Mouse (Mus musculus): ENCODE measurements around the gene Ggps1. TPM values are rescaled to one million over a fixed set of nuclear protein-coding genes. Genes with fewer than 3 reads are reported as not detected.
"Not testable (repeated sequence)": the region's sequence is repeated elsewhere in the genome, so short reads cannot be mapped to it uniquely, and the experiment has no call there.

Ggps1 gene
- polyA plus RNA-seq, 1 experiment from 2014 or later, result 79.2 TPM

DNA sequence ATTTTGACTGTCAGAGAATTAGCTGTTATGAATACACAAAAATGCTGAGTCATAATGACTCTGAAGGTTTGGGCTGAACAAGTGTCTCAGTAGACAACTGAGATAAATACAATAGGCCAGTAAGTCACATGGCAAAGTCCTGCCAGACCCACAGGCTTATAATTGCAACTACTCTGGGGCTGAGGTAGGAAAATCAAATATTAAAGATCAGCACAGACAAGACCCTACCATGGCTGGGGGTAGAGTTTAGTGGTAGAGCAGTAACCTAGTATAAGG lies 29.3 kb downstream of the Ggps1 start:
- Histone ChIP-seq H3K4me1 (replicated peaks) (peaks cover 13% of the 10 kb centered on the region), H3K36me3 (peaks cover 2% of the 10 kb centered on the region; the same call in 1 of the 2 replicates)
- no peak for ATAC-seq (ENCODE audit: low FRiP score)

DNA sequence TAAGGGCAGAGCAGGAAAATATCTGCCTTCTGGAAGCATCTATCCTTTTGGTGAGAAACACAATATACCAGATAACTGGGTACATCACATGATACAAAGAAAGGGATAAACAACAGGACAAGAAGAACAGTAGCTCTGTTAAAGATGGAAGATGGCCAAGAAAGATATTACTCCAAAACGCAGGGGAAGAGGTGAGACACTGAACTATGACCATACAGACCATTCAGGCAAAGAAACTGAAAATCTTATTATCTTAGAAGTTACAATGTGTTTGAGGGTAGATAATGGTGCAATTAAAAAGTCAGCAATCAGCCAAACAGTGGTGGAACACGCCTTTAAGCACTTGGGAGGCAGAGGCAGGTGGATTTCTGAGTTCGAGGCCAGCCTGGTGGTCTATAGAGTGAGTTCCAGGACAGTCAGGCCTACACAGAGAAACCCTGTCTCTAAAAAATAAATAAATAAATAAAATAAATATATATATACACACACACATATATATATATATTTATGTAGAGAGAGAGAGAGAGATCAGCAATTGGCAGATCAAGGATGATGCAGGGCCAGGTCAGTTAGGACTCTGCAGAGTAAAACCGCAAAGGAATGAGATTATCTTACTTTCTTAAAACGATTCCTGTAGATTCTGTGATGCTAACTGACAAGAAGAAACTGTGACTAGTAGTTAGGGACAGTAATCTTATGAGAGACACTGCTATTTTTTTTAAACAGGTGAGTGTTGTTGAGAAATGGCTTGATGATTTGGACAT lies 29.8 kb downstream of the Ggps1 start:
- Histone ChIP-seq H3K27ac (no peak overlapping the region), H3K4me2 (no peak overlapping the region), H3K36me3 (peaks cover 4% of the 10 kb centered on the region; the same call in 1 of the 2 replicates), H3K27me3 (no peaks in the 10 kb centered on the region), H3K4me1 (replicated peaks) (peaks cover 10% of the 10 kb centered on the region), H3K9ac (no peak overlapping the region), H3K9me3 (no peaks in the 10 kb centered on the region), H3K4me3 (no peak overlapping the region)
- WGBS, result 94% methylated on average over 5 of the region's 5 CpGs
- no peak for ATAC-seq (ENCODE audit: low FRiP score)

More for the DNA sequence above, 29.3 kb downstream of the Ggps1 start:
- H3K27me3 ChIP-seq, result no peaks in the 10 kb centered on the region
- H3K27ac ChIP-seq, result no peak overlapping the region
- no peak overlapping the region for H3K9ac ChIP-seq
- no peak overlapping the region for H3K4me2 ChIP-seq
- H3K4me3 ChIP-seq, result no peak overlapping the region
- H3K9me3 ChIP-seq, result no peaks in the 10 kb centered on the region

DNA sequence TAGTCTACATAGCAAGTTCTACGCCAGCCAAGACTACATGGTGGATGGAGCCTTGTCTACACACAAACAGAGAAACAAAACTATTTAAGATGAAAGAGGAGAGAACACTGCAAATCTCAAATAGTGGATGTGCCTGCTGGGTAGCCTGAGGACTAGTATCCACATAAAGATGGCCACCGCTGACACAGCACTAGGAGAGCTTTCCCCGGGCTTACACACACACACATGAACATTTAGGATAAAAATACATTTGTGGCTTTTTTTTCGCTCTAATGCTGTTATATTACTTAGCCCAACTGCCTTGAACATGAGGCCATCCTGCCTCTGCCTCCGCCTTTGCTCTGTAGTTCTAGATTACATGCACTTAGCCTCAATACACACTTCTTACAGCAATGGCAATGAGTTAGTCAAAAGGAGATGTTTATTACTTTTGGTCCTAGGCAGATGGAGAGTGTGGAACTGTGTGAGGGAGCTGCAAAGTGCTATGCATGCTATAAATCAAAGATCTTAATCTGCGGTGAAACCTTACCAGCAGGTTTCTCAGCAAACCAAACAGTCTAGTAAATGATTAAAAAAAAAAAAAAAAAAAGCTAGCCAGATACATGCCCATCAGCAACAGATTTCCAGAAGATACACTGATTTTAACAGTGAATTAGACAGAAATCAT lies 37.0 kb downstream of the Ggps1 start:
- no peaks in the 10 kb centered on the region for H3K4me1 ChIP-seq (replicated peaks)
- H3K36me3 ChIP-seq, result peaks cover 34% of the 10 kb centered on the region
- no peaks in the 10 kb centered on the region for H3K9me3 ChIP-seq
- H3K27ac ChIP-seq, result no peak overlapping the region
- 95% methylated on average over 6 of the region's 6 CpGs for WGBS
- H3K4me2 ChIP-seq, result no peak overlapping the region
- H3K27me3 ChIP-seq, result no peaks in the 10 kb centered on the region
- no peak overlapping the region for H3K4me3 ChIP-seq
- ATAC-seq (ENCODE audit: low FRiP score), result no peak
- no peak overlapping the region for H3K9ac ChIP-seq

DNA sequence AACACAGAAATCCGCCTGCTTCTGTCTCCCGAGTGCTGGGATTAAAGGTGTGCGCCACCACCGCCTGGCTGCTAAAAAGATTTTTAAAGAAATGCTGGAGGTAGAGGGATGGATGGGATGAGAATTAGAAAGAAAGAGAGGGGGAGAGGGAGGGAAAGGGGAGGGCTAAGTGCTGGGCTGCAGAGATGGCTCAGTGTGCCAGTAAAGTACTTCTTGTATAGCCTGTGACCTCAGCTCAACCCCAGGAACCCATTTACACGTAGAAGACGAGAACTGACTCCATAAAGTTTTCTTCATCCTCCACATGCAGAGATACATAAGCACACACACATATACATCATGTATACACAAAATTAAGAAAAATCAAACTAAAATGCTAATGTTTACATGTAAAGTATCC lies 37.7 kb downstream of the Ggps1 start:
- no peak for ATAC-seq (ENCODE audit: low FRiP score)
- Histone ChIP-seq H3K27ac (no peak overlapping the region), H3K4me1 (replicated peaks) (no peaks in the 10 kb centered on the region), H3K4me2 (no peak overlapping the region), H3K4me3 (no peak overlapping the region), H3K9ac (no peak overlapping the region), H3K36me3 (peaks cover 34% of the 10 kb centered on the region), H3K9me3 (no peaks in the 10 kb centered on the region), H3K27me3 (no peaks in the 10 kb centered on the region)
- WGBS, result 90% methylated on average over 6 of the region's 6 CpGs

DNA sequence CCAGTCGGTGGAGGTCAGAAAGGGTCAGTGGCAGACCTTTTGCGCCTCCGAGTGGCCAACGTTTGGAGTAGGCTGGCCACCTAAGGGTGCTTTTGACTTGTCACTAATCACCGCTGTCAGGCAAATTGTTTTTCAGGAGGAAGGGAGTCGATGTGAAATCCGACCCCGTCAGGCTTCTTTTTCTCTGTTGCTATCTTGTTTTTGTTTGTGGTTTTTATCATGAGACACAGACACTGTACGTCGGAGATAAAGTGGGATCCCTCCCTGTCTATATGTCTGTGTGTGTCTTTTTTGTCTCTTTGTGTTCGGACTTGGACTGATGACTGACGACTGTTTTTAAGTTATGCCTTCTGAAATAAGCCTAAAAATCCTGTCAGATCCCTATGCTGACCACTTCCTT lies 41.9 kb downstream of the Ggps1 start:
- H3K4me2 ChIP-seq; H3K9ac ChIP-seq; ATAC-seq (ENCODE audit: low FRiP score); H3K4me1 ChIP-seq (replicated peaks); H3K27ac ChIP-seq; H3K4me3 ChIP-seq; H3K27me3 ChIP-seq; H3K9me3 ChIP-seq: not testable (repeated sequence)
- 78% methylated on average over 12 of the region's 12 CpGs for WGBS
- H3K36me3 ChIP-seq, result peaks cover 43% of the 10 kb centered on the region

DNA sequence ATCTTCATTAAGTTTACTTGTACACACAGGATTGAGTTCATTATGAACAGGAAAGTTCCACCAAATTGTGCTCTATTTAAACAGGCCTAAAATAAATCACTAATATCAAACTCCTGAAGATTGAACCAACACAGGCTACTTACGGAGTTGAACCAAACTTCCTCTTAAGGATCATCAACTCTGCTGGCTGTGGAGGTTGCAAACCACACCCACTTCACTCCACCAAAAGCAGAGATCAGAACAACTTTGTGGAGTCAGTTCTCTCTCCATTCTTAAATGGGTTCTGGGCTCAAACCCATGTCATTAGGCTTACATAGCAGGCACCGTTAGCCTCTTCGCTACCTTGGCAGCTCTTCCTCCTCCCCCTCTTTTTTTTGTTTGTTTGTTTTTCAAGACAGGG lies 44.4 kb downstream of the Ggps1 start:
- peaks cover 52% of the 10 kb centered on the region for H3K36me3 ChIP-seq
- no peaks in the 10 kb centered on the region for H3K4me1 ChIP-seq (replicated peaks)
- no peaks in the 10 kb centered on the region for H3K9me3 ChIP-seq
- no peak overlapping the region for H3K4me2 ChIP-seq
- H3K4me3 ChIP-seq, result no peak overlapping the region
- H3K27me3 ChIP-seq, result no peaks in the 10 kb centered on the region
- H3K27ac ChIP-seq, result no peak overlapping the region
- 96% methylated on average over 3 of the region's 3 CpGs for WGBS
- no peak overlapping the region for H3K9ac ChIP-seq
- ATAC-seq (ENCODE audit: low FRiP score), result no peak

DNA sequence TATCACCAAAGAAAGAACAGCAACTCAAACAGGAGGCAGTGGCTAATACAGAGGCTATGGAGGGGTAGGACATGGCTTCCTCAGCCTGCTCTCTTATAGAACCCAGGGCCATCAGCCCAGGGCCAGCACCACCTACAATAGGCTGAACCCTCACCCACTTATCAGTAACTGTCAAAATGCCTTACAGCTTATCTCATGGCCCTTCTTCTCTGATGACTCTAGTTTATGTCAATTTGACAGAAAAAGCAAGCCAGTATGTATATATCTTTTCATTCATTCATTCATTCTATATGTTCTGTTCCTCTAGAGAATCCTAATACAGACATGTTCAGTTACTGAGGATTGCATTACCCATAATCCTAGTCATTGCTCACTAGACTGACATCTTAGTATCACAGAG lies 45.0 kb downstream of the Ggps1 start:
- no peak for ATAC-seq (ENCODE audit: low FRiP score)
- Histone ChIP-seq H3K27ac (no peak overlapping the region), H3K4me3 (no peak overlapping the region), H3K4me2 (no peak overlapping the region), H3K9ac (no peak overlapping the region), H3K27me3 (no peaks in the 10 kb centered on the region), H3K36me3 (peaks cover 56% of the 10 kb centered on the region), H3K4me1 (replicated peaks) (no peaks in the 10 kb centered on the region), H3K9me3 (no peaks in the 10 kb centered on the region)

DNA sequence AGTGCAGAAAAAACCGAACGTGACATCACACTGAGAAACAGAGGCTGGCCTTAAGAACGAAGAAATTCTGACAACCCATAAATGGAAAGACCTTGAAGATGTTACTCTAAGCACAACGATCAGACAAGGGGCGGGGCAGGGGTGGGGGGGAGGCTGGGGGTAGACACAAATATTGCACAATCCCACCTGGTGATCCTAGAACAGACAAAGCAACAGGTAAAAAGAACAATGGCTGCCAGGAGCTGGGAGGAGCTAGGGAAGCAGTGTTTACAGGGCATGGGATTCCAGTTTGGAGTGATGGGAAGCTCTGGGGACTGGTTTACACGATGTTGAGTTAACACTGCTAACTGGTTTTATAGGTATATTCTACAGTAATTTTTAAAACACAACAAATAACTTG lies 47.7 kb downstream of the Ggps1 start:
- ATAC-seq (ENCODE audit: low FRiP score), result no peak
- WGBS, result 94% methylated on average over 6 of the region's 6 CpGs
- H3K36me3 ChIP-seq, result peaks cover 77% of the 10 kb centered on the region

DNA sequence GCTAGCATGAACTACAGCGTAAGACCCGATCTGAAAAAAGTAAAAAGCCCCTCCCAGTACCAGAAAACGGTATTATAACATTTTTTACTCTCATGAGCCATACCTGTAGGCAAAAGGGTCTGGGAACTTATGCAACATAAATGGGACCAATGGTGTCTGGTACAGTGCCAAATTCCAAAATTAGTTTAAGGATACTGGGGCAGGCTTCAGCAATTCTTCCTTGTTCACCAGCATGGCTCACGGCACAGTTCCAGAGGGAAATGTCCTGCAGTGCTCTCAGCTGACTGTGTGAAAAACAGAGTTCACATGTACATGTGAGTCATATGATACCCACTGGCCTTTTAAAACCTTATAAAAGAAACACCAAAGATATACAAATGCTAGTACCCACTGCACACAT lies 48.7 kb downstream of the Ggps1 start:
- H3K36me3 ChIP-seq, result peaks cover 77% of the 10 kb centered on the region
- H3K4me3 ChIP-seq, result no peak overlapping the region
- ATAC-seq (ENCODE audit: low FRiP score), result no peak
- no peaks in the 10 kb centered on the region for H3K9me3 ChIP-seq
- no peaks in the 10 kb centered on the region for H3K27me3 ChIP-seq
- no peak overlapping the region for H3K27ac ChIP-seq
- no peak overlapping the region for H3K9ac ChIP-seq
- H3K4me1 ChIP-seq (replicated peaks), result no peaks in the 10 kb centered on the region
- 95% methylated on average over 4 of the region's 4 CpGs for WGBS
- H3K4me2 ChIP-seq, result no peak overlapping the region

More for the DNA sequence above, 47.7 kb downstream of the Ggps1 start:
- H3K27me3 ChIP-seq, result no peaks in the 10 kb centered on the region
- H3K27ac ChIP-seq, result no peak overlapping the region
- H3K9ac ChIP-seq, result no peak overlapping the region
- no peaks in the 10 kb centered on the region for H3K4me1 ChIP-seq (replicated peaks)
- no peak overlapping the region for H3K4me3 ChIP-seq
- H3K9me3 ChIP-seq, result no peaks in the 10 kb centered on the region
- no peak overlapping the region for H3K4me2 ChIP-seq

DNA sequence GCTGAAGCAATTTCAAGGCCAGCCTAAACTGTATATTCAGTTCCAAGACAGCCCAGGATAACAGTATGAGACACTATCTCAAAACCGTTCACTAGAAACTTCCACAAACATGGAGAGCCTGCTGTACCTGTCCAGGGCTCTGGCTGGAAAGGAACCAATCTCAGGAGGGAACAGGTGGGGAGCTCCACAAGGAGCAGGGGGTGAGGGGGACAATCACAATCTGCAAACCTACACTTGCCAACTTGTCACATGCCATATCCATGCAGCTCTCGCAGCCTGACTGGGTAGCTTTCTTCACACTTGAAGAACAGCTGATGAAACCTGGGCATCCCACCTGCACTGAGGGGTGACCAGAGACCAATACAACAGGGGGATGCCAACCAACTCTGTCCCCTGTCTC lies 49.3 kb downstream of the Ggps1 start:
- Histone ChIP-seq H3K4me3 (no peak overlapping the region), H3K4me2 (no peak overlapping the region), H3K27ac (no peak overlapping the region), H3K9ac (no peak overlapping the region), H3K36me3 (peaks cover 76% of the 10 kb centered on the region), H3K9me3 (no peaks in the 10 kb centered on the region), H3K4me1 (replicated peaks) (no peaks in the 10 kb centered on the region), H3K27me3 (no peaks in the 10 kb centered on the region)
- no peak for ATAC-seq (ENCODE audit: low FRiP score)
- 98% methylated on average over 2 of the region's 2 CpGs for WGBS

DNA sequence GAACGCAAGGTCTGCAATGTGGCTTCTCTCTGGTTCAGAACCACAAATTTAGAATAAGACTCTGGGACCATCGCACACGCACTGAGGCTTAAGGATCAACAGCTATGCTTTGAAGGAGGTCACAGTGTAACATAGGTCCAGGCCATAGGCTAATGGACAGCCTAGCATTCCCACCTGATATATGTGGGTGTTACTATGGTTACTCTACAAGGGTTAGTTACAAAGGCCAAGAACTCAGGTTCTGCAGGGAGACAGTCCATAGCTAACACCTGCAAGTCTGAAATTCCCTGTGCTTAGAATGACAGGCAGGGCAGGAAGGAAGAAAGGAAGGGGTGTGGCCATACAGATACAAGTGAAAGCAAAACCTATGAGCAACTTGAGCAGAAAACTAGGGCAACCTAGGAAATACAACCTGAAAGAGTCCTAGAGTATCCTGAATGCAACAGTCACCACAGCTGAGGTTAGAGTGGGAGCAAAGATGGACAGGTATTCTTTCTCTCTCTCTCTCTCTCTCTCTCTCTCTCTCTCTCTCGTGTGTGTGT lies 51.8 kb downstream of the Ggps1 start:
- Histone ChIP-seq H3K36me3 (peaks cover 67% of the 10 kb centered on the region), H3K4me3 (no peak overlapping the region), H3K4me2 (no peak overlapping the region), H3K4me1 (replicated peaks) (no peaks in the 10 kb centered on the region), H3K9ac (no peak overlapping the region), H3K27me3 (no peaks in the 10 kb centered on the region), H3K27ac (no peak overlapping the region), H3K9me3 (no peaks in the 10 kb centered on the region)
- WGBS, result 98% methylated on average over 4 of the region's 4 CpGs
- ATAC-seq (ENCODE audit: low FRiP score), result no peak

DNA sequence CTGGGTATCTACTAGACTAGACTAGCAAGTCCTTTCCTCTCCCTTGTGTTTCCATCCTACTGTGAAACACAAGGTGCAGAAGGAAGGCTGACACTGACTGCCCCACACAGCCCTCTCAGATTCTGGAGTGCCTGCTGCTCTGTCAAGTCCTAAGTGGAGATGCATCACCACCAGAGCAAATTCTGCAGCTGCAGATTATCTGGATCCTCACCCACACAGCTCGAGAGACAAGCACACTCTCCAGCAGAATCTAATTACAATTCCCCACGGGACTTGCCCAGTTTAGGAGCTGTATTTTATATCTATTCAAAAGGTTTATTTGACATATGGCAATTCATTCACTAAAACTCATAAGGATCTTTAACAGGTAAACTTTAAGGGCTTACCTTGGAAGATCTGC lies 57.2 kb downstream of the Ggps1 start:
- H3K9ac ChIP-seq, result no peak overlapping the region
- 0 out of 2 replicates have a peak, but pooled peaks cover 3% of the 10 kb centered on the region for H3K4me1 ChIP-seq (replicated peaks)
- no peak overlapping the region for H3K27ac ChIP-seq
- no peak overlapping the region for H3K4me3 ChIP-seq
- WGBS, result 64% methylated on average over 2 of the region's 2 CpGs
- H3K4me2 ChIP-seq, result no peak overlapping the region
- H3K36me3 ChIP-seq, result peaks cover 71% of the 10 kb centered on the region
- H3K27me3 ChIP-seq, result no peaks in the 10 kb centered on the region
- H3K9me3 ChIP-seq, result no peaks in the 10 kb centered on the region
- ATAC-seq (ENCODE audit: low FRiP score), result no peak

DNA sequence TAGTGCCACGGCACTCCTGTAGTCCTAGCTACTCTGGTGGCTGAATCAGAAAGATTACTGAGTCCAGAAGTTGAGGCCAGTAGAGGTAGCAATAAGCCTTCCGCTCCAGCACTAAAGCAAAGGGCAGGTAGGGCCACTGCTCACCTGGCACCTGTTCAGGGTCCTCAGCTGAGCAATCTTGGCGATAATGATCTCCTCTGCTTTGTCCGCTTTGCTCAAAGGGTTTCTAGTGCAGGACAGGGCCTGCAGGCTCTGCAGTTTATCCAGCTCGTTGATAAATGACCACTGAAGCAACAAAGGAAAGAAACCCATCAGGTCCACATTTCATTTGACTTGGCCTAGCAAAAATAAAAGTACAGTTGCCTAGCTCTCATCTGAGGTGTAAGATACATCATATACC lies 58.3 kb downstream of the Ggps1 start:
- peaks cover 79% of the 10 kb centered on the region for H3K36me3 ChIP-seq
- H3K9me3 ChIP-seq, result no peaks in the 10 kb centered on the region
- H3K4me3 ChIP-seq, result no peak overlapping the region
- H3K9ac ChIP-seq, result no peak overlapping the region
- no peak overlapping the region for H3K4me2 ChIP-seq
- WGBS, result 95% methylated on average over 5 of the region's 5 CpGs
- no peak for ATAC-seq (ENCODE audit: low FRiP score)
- 0 out of 2 replicates have a peak, but pooled peaks cover 3% of the 10 kb centered on the region for H3K4me1 ChIP-seq (replicated peaks)
- no peak overlapping the region for H3K27ac ChIP-seq
- H3K27me3 ChIP-seq, result no peaks in the 10 kb centered on the region

All from hindbrain, embryonic 13.5 days (tissue).